Mouse (Mus musculus) heart, embryonic 14.5 days (tissue): ENCODE data around the gene Calm3. TPM values are rescaled to one million over a fixed set of nuclear protein-coding genes. Genes with fewer than 3 reads are reported as not detected.

Source experiments
- ATAC-seq: fragments of 200-750 bp; cut with Nextera tagmentation; 2 replicates; pipeline ENCODE4 v1.8.0; 2017; ENCODE audit warnings: low read depth, moderate TSS enrichment; ENCODE audit not compliant: insufficient number of reproducible peaks, insufficient read depth, low FRiP score
- H3K27ac ChIP-seq, 2 experiments: fragments of 200-500 bp in 1 of 2; fragments of 300-500 bp in 1 of 2; sonication (generic) in 1 of 2; replicated peaks in 1 of 2; 2 replicates each; pipeline ENCODE4 v1.5.1; 2012 to 2014; ENCODE audit warnings: low read depth in 2 of 2, low read length in 2 of 2, control low read depth in 1 of 2, mild to moderate bottlenecking in 1 of 2, mixed read lengths in 1 of 2; ENCODE audit not compliant: control insufficient read depth in 1 of 2, insufficient read depth in 1 of 2
- H3K27me3 ChIP-seq: fragments of 300-500 bp; sonication (generic); 2 replicates; pipeline ENCODE4 v1.6.1; 2014; ENCODE audit warnings: mild to moderate bottlenecking, low read length, control low read depth; ENCODE audit not compliant: control insufficient read depth, insufficient read depth
- H3K36me3 ChIP-seq: fragments of 300-500 bp; sonication (generic); 2 replicates; pipeline ENCODE4 v1.6.1; 2014; ENCODE audit warnings: mild to moderate bottlenecking, control low read depth, low read length, mixed read lengths; ENCODE audit not compliant: control insufficient read depth, insufficient read depth
- H3K4me1 ChIP-seq, 2 experiments: fragments of 200-500 bp in 1 of 2; fragments of 300-500 bp in 1 of 2; sonication (generic) in 1 of 2; 2 replicates each; pipeline ENCODE4 v1.6.1; 2012 to 2014; ENCODE audit warnings: low read length in 2 of 2, control low read depth in 1 of 2, mixed read lengths in 1 of 2; ENCODE audit not compliant: control insufficient read depth in 2 of 2, insufficient read depth in 2 of 2
- H3K4me2 ChIP-seq: fragments of 300-500 bp; sonication (generic); 2 replicates; pipeline ENCODE4 v1.6.1; 2014; ENCODE audit warnings: mild to moderate bottlenecking, low read length
- H3K4me3 ChIP-seq, 2 experiments: fragments of 200-500 bp in 1 of 2; fragments of 300-500 bp in 1 of 2; sonication (generic) in 1 of 2; 2 replicates each; pipeline ENCODE4 v1.5.1; 2012 to 2014; ENCODE audit warnings: low read length in 2 of 2, mild to moderate bottlenecking in 2 of 2, control low read depth in 1 of 2, low read depth in 1 of 2, moderate library complexity in 1 of 2; ENCODE audit not compliant: control insufficient read depth in 1 of 2, insufficient read depth in 1 of 2
- H3K9ac ChIP-seq: fragments of 300-500 bp; sonication (generic); 2 replicates; pipeline ENCODE4 v1.6.1; 2014; ENCODE audit warnings: mild to moderate bottlenecking, low read length
- H3K9me3 ChIP-seq: fragments of 300-500 bp; sonication (generic); 2 replicates; pipeline ENCODE4 v1.6.1; 2016; ENCODE audit warnings: low read length, control low read depth; ENCODE audit not compliant: control insufficient read depth
- WGBS: fragments of 180-500 bp; shearing (Covaris S2); extraction: QIAGEN DNeasy Blood & Tissue Kit; methylation state at CpG from one replicate; pipeline ENCODE4 v1.1.7; 2014; 5-methylcytosine and 5-hydroxymethylcytosine counted together
- polyA plus RNA-seq: library from polyadenylated mRNA; unstranded; fragments of >200 nt; fragmentation: Nextera tagmentation; extraction: Ambion mirVana; gene quantifications from 2 replicates; pipeline ENCODE4 v1.2.1, GENCODE M21; 2014

Gene Calm3
- polyA plus RNA-seq, 1 experiment from 2014 or later, result 152 TPM

GRCm38 (mm10) chr7:16916342-16917265 is 7.3 kb downstream of the Calm3 start:
- Histone ChIP-seq H3K27ac (no peak overlapping the region), H3K4me2 (no peak overlapping the region), H3K9me3 (no peaks in the 10 kb centered on the region), H3K4me3 (no peak overlapping the region), H3K36me3 (peaks cover 74% of the 10 kb centered on the region), H3K4me1 (peaks cover 11 to 34% of the 10 kb centered on the region in 2 experiments), H3K9ac (no peak overlapping the region), H3K27me3 (no peaks in the 10 kb centered on the region)
- 57% methylated on average over 30 of the region's 30 CpGs for WGBS
- ATAC-seq, result no peak

GRCm38 (mm10) chr7:16915461-16916340 is 8.2 kb downstream of the Calm3 start:
- H3K4me1 ChIP-seq, result peaks cover 5 to 25% of the 10 kb centered on the region in 2 experiments; a peak in 3 of 4 replicates
- H3K27ac ChIP-seq, result no peak overlapping the region
- no peak overlapping the region for H3K9ac ChIP-seq
- no peaks in the 10 kb centered on the region for H3K27me3 ChIP-seq
- H3K9me3 ChIP-seq, result no peaks in the 10 kb centered on the region
- WGBS, result 83% methylated on average over 32 of the region's 32 CpGs
- H3K36me3 ChIP-seq, result peaks cover 66% of the 10 kb centered on the region
- no peak overlapping the region for H3K4me2 ChIP-seq
- no peak for ATAC-seq
- H3K4me3 ChIP-seq, result no peak overlapping the region

- no peak overlapping the region for H3K9ac ChIP-seq
- no peak overlapping the region for H3K4me3 ChIP-seq
- no peak overlapping the region for H3K4me2 ChIP-seq
- H3K36me3 ChIP-seq, result peaks cover 56% of the 10 kb centered on the region
- peaks cover 2% of the 10 kb centered on the region; the same call in 1 of the 2 replicates for H3K27me3 ChIP-seq
- no peaks in the 10 kb centered on the region for H3K9me3 ChIP-seq
- ATAC-seq, result no peak
- no peak overlapping the region for H3K27ac ChIP-seq
- 83% methylated on average over 18 of the region's 18 CpGs for WGBS
- peaks cover 5 to 21% of the 10 kb centered on the region in 2 experiments; a peak in 3 of 4 replicates for H3K4me1 ChIP-seq
These were observed 9.2 kb downstream of the Calm3 start for GRCm38 (mm10) chr7:16914453-16915343.

- Histone ChIP-seq H3K4me2 (no peak overlapping the region), H3K9me3 (no peaks in the 10 kb centered on the region), H3K27me3 (peaks cover 10% of the 10 kb centered on the region), H3K36me3 (peaks cover 48% of the 10 kb centered on the region), H3K4me1 (peaks cover 9 to 23% of the 10 kb centered on the region in 2 experiments; a peak in 3 of 4 replicates), H3K27ac (no peak overlapping the region), H3K4me3 (no peak overlapping the region), H3K9ac (no peak overlapping the region)
- WGBS, result 34% methylated on average over 10 of the region's 10 CpGs
- peak; percentile 28; the same call in 1 of the 2 replicates for ATAC-seq
These were observed 10.0 kb downstream of the Calm3 start for GRCm38 (mm10) chr7:16913806-16914452.

GRCm38 (mm10) chr7:16912360-16912759 is 11.6 kb downstream of the Calm3 start:
- WGBS, result 78% methylated on average over 6 of the region's 6 CpGs
- Histone ChIP-seq H3K9me3 (no peaks in the 10 kb centered on the region), H3K4me3 (no peak overlapping the region), H3K4me2 (no peak overlapping the region), H3K36me3 (peaks cover 33% of the 10 kb centered on the region), H3K4me1 (peaks cover 25 to 39% of the 10 kb centered on the region in 2 experiments), H3K9ac (no peak overlapping the region), H3K27me3 (peaks cover 16% of the 10 kb centered on the region), H3K27ac (no peak overlapping the region)
- no peak for ATAC-seq

- 81% methylated on average over 3 of the region's 3 CpGs for WGBS
- H3K4me3 ChIP-seq, result no peak overlapping the region
These were observed 12.0 kb downstream of the Calm3 start for GRCm38 (mm10) chr7:16911904-16912303.

More at GRCm38 (mm10) chr7:16911904-16912303, 12.0 kb downstream of the Calm3 start:
- peaks cover 28% of the 10 kb centered on the region for H3K36me3 ChIP-seq
- H3K4me2 ChIP-seq, result no peak overlapping the region
- peaks cover 24 to 40% of the 10 kb centered on the region in 2 experiments for H3K4me1 ChIP-seq
- H3K9me3 ChIP-seq, result no peaks in the 10 kb centered on the region
- H3K27me3 ChIP-seq, result peaks cover 19% of the 10 kb centered on the region
- no peak overlapping the region for H3K9ac ChIP-seq
- no peak for ATAC-seq
- H3K27ac ChIP-seq, result no peak overlapping the region
